ENCODE assay signal across 27 mouse cellular contexts in genomic region chr9:17466379-17466778, GRCm38 (mm10).
"Had no signal": no experiment of that assay in that cellular context is flagged by ENCODE, and none has a peak within 500 bp of the region (broad histone marks: within the 10 kb centered on the region; RNA-seq: fewer than 3 reads in every experiment).

No protein-coding gene starts in this region.

- H3K27ac ChIP-seq: gastrocnemius, adult 2 months; heart, embryonic 13.5 days; heart, embryonic 15.5 days; hindbrain, embryonic 13.5 days; hindbrain, embryonic 15.5 days; hindbrain, postnatal 0 days; kidney, embryonic 15.5 days; kidney, postnatal 0 days; limb, embryonic 13.5 days; limb, embryonic 15.5 days; liver, embryonic 12.5 days; liver, embryonic 14.5 days had no signal

- ATAC-seq: hindbrain, postnatal 0 days; intestine, embryonic 16.5 days; liver, embryonic 12.5 days had no signal

- H3K4me1 ChIP-seq: heart, embryonic 13.5 days; heart, embryonic 15.5 days; hindbrain, embryonic 13.5 days; hindbrain, embryonic 15.5 days; kidney, embryonic 15.5 days; limb, embryonic 13.5 days; limb, embryonic 15.5 days; liver, embryonic 12.5 days had no signal

- H3K9me3 ChIP-seq: heart, embryonic 13.5 days; heart, embryonic 15.5 days; hindbrain, embryonic 13.5 days; hindbrain, embryonic 15.5 days; kidney, embryonic 15.5 days; limb, embryonic 13.5 days; limb, embryonic 15.5 days had no signal

- H3K4me3 ChIP-seq: gastrocnemius, adult 2 months; heart, embryonic 13.5 days; heart, embryonic 15.5 days; hindbrain, embryonic 13.5 days; hindbrain, embryonic 15.5 days; kidney, embryonic 15.5 days; limb, embryonic 13.5 days; limb, embryonic 15.5 days; liver, embryonic 12.5 days had no signal

- DNase-seq: gastrocnemius, adult 2 months; gastrocnemius, postnatal 10 days; gastrocnemius, postnatal 25 days; heart, adult 18-20 months; heart, postnatal 14 days; heart, postnatal 36 days; kidney, adult 11 months; kidney, adult 2 months; kidney, adult 9 months; kidney, postnatal 14 days; kidney, postnatal 36 days; layer of hippocampus, adult 9-11 months; layer of hippocampus, postnatal 36 days; left cerebral cortex, postnatal 4 days had no signal

- H3K9ac ChIP-seq: heart, embryonic 13.5 days; heart, embryonic 15.5 days; hindbrain, embryonic 13.5 days; hindbrain, embryonic 15.5 days; kidney, embryonic 15.5 days; limb, embryonic 13.5 days; limb, embryonic 15.5 days; liver, embryonic 12.5 days; liver, embryonic 14.5 days had no signal

- H3K27me3 ChIP-seq: heart, embryonic 13.5 days; heart, embryonic 15.5 days; hindbrain, embryonic 13.5 days; hindbrain, embryonic 15.5 days; kidney, embryonic 15.5 days; limb, embryonic 13.5 days; limb, embryonic 15.5 days; liver, embryonic 12.5 days had no signal

- H3K4me2 ChIP-seq: heart, embryonic 11.5 days; heart, embryonic 13.5 days; heart, embryonic 15.5 days; hindbrain, embryonic 13.5 days; hindbrain, embryonic 15.5 days; kidney, embryonic 15.5 days; limb, embryonic 13.5 days; limb, embryonic 15.5 days; liver, embryonic 12.5 days had no signal

- H3K36me3 ChIP-seq: heart, embryonic 13.5 days; heart, embryonic 15.5 days; hindbrain, embryonic 13.5 days; hindbrain, embryonic 15.5 days; kidney, embryonic 15.5 days; limb, embryonic 13.5 days; limb, embryonic 15.5 days; liver, embryonic 12.5 days had no signal
